Mouse (Mus musculus) right cerebral cortex, postnatal 36 days (tissue): Measurements from ENCODE around the gene Plcxd1.
"Not testable (repeated sequence)": the region's sequence is repeated elsewhere in the genome, so short reads cannot be mapped to it uniquely, and the experiment has no call there.

ENCODE experiments used
- DNase-seq, 2 experiments: peaks; one replicate each; pipeline ENCODE4 v3.0.0; 2022; ENCODE audit warnings: low spot score in 2 of 2, mixed read lengths in 1 of 2

Plcxd1 gene

GRCm38 (mm10) chr5:110106901-110107564 is 7.3 kb downstream of the Plcxd1 start:
- peak; percentile 24 to 43 for DNase-seq

- DNase-seq, result peak; percentile 93 to 96
Measured at GRCm38 (mm10) chr5:110107581-110108304, 8.0 kb downstream of the Plcxd1 start, which contains the start of gene Gtpbp6. TSS of gene Gtpbp6 (minus strand) at chr5:110108197.

GRCm38 (mm10) chr5:110108305-110108628 is 8.5 kb downstream of the Plcxd1 start:
- DNase-seq, result no peak

- peak; percentile 90 to 91 for DNase-seq
Measured at GRCm38 (mm10) chr5:110109991-110110441, 10.2 kb downstream of the Plcxd1 start, which contains the start of gene Zfp605. TSS of gene Zfp605 (plus strand) at chr5:110110092.

- DNase-seq, result not testable (repeated sequence)
Measured at GRCm38 (mm10) chr5:110122380-110122779, 22.6 kb downstream of the Plcxd1 start.

- DNase-seq, result peak; percentile 99
Measured at GRCm38 (mm10) chr5:110135293-110136086, 35.7 kb downstream of the Plcxd1 start, which contains the start of gene Chfr. TSS of gene Chfr (plus strand) at chr5:110135842.

- no peak for DNase-seq
Measured at GRCm38 (mm10) chr5:110136087-110136464, 36.3 kb downstream of the Plcxd1 start.

GRCm38 (mm10) chr5:110137816-110138215 is 38.0 kb downstream of the Plcxd1 start:
- DNase-seq, result no peak

GRCm38 (mm10) chr5:110139325-110139724 is 39.6 kb downstream of the Plcxd1 start:
- no peak for DNase-seq

- no peak for DNase-seq
Measured at GRCm38 (mm10) chr5:110140424-110140823, 40.7 kb downstream of the Plcxd1 start.

- DNase-seq, result no peak
Measured at GRCm38 (mm10) chr5:110142309-110142708, 42.5 kb downstream of the Plcxd1 start.

- no peak for DNase-seq
Measured at GRCm38 (mm10) chr5:110143007-110143406, 43.2 kb downstream of the Plcxd1 start.
